Mouse (Mus musculus): ENCODE data around the gene BC030500.

- no peak for TF ChIP-seq CTCF (IDR thresholded peaks at IDR 0.05; ENCODE audit: low read depth)
- no peak for TF ChIP-seq EP300 (optimal IDR thresholded peaks at IDR 0.05)
These were observed 32.2 kb downstream of the BC030500 start for GRCm38 (mm10) chr8:58943773-58944172.
